Mouse (Mus musculus) embryo, embryonic 10 days (tissue): ENCODE measurements around the gene Cuedc1.

ENCODE experiments used
- DNase-seq: peaks from one replicate; pipeline ENCODE4 v3.0.0-alpha.2; 2015; ENCODE audit warnings: low spot score

Gene Cuedc1

GRCm38 (mm10) chr11:88098021-88098729 lies at the start of gene Cuedc1:
Gene Cuedc1 (plus strand): TSS chr11:88098058.
- DNase-seq = no peak

GRCm38 (mm10) chr11:88048961-88049670 lies 48.7 kb upstream of the Cuedc1 start:
- DNase-seq = no peak

GRCm38 (mm10) chr11:88049732-88050131 lies 48.1 kb upstream of the Cuedc1 start:
- DNase-seq = no peak

- no peak for DNase-seq
These were observed 45.2 kb upstream of the Cuedc1 start for GRCm38 (mm10) chr11:88052638-88053037.

- DNase-seq = no peak
These were observed 44.0 kb upstream of the Cuedc1 start for GRCm38 (mm10) chr11:88053821-88054220.

GRCm38 (mm10) chr11:88054589-88054988 lies 43.3 kb upstream of the Cuedc1 start:
- DNase-seq = peak; percentile 55

- DNase-seq = no peak
These were observed 42.1 kb upstream of the Cuedc1 start for GRCm38 (mm10) chr11:88055777-88056176.

- DNase-seq = no peak
These were observed 40.1 kb upstream of the Cuedc1 start for GRCm38 (mm10) chr11:88057788-88058187.

GRCm38 (mm10) chr11:88059141-88059540 lies 38.7 kb upstream of the Cuedc1 start:
- DNase-seq = peak; percentile 87

GRCm38 (mm10) chr11:88061892-88062625 lies 35.8 kb upstream of the Cuedc1 start:
- no peak for DNase-seq

- DNase-seq = no peak
These were observed 32.1 kb upstream of the Cuedc1 start for GRCm38 (mm10) chr11:88065732-88066131.

- DNase-seq = peak; percentile 71
These were observed 30.7 kb upstream of the Cuedc1 start for GRCm38 (mm10) chr11:88067191-88067585.

- DNase-seq = peak; percentile 90
These were observed 30.1 kb upstream of the Cuedc1 start, which contains the start of gene Vezf1 for GRCm38 (mm10) chr11:88067586-88068410. Gene Vezf1 (plus strand): TSS chr11:88068279.

- peak; percentile 66 for DNase-seq
These were observed 29.2 kb upstream of the Cuedc1 start for GRCm38 (mm10) chr11:88068411-88069245.

- no peak for DNase-seq
These were observed 28.6 kb upstream of the Cuedc1 start for GRCm38 (mm10) chr11:88069246-88069570.

GRCm38 (mm10) chr11:88070392-88070791 lies 27.5 kb upstream of the Cuedc1 start:
- DNase-seq = no peak

- no peak for DNase-seq
These were observed 26.7 kb upstream of the Cuedc1 start for GRCm38 (mm10) chr11:88071113-88071512.

- no peak for DNase-seq
These were observed 24.4 kb upstream of the Cuedc1 start for GRCm38 (mm10) chr11:88073343-88073875.

- DNase-seq = no peak
These were observed 22.2 kb upstream of the Cuedc1 start for GRCm38 (mm10) chr11:88075701-88076100.

- DNase-seq = no peak
These were observed 21.5 kb upstream of the Cuedc1 start for GRCm38 (mm10) chr11:88076394-88076793.

GRCm38 (mm10) chr11:88083699-88084098 lies 14.2 kb upstream of the Cuedc1 start:
- no peak for DNase-seq
